Mouse (Mus musculus) cerebellum, adult 18-20 months (tissue): Measurements from ENCODE around the gene Ccdc42.

Experiments used
- DNase-seq, 2 experiments: peaks; one replicate each; pipeline ENCODE4 v3.0.0; 2021

Ccdc42 gene

GRCm38 (mm10) chr11:68586721-68587120 is at the start of gene Ccdc42:
Gene Ccdc42, plus strand, starts transcription at chr11:68587021.
- DNase-seq, result no peak

GRCm38 (mm10) chr11:68539621-68540020 is 47.2 kb upstream of the Ccdc42 start:
- DNase-seq, result no peak

GRCm38 (mm10) chr11:68544554-68544953 is 42.3 kb upstream of the Ccdc42 start:
- peak; percentile 31 to 44 for DNase-seq

GRCm38 (mm10) chr11:68545172-68545571 is 41.6 kb upstream of the Ccdc42 start:
- DNase-seq, result no peak

- DNase-seq, result no peak
These were observed 41.1 kb upstream of the Ccdc42 start for GRCm38 (mm10) chr11:68545682-68546222.

GRCm38 (mm10) chr11:68547484-68547883 is 39.3 kb upstream of the Ccdc42 start:
- DNase-seq, result no peak

GRCm38 (mm10) chr11:68549597-68549996 is 37.2 kb upstream of the Ccdc42 start:
- DNase-seq, result no peak

GRCm38 (mm10) chr11:68550358-68550757 is 36.5 kb upstream of the Ccdc42 start:
- no peak for DNase-seq

GRCm38 (mm10) chr11:68553981-68554471 is 32.8 kb upstream of the Ccdc42 start:
- no peak for DNase-seq

GRCm38 (mm10) chr11:68555918-68556584 is 30.8 kb upstream of the Ccdc42 start, which contains the start of gene Mfsd6l:
Gene Mfsd6l, plus strand, starts transcription at chr11:68556186.
- DNase-seq, result peak; percentile 45 to 61

GRCm38 (mm10) chr11:68559546-68559945 is 27.3 kb upstream of the Ccdc42 start:
- DNase-seq, result no peak

- DNase-seq, result peak; percentile 63 to 70
These were observed 24.6 kb upstream of the Ccdc42 start for GRCm38 (mm10) chr11:68561957-68562950.

- DNase-seq, result no peak
These were observed 22.3 kb upstream of the Ccdc42 start for GRCm38 (mm10) chr11:68564356-68565031.

GRCm38 (mm10) chr11:68565032-68565429 is 21.8 kb upstream of the Ccdc42 start:
- no peak for DNase-seq

- peak; percentile 89 to 91 for DNase-seq
These were observed 20.3 kb upstream of the Ccdc42 start for GRCm38 (mm10) chr11:68566447-68567059.

- no peak for DNase-seq
These were observed 16.0 kb upstream of the Ccdc42 start for GRCm38 (mm10) chr11:68570861-68571260.

GRCm38 (mm10) chr11:68577076-68577475 is 9.7 kb upstream of the Ccdc42 start:
- DNase-seq, result no peak

GRCm38 (mm10) chr11:68579462-68579881 is 7.3 kb upstream of the Ccdc42 start:
- DNase-seq, result peak; percentile 64 to 67

GRCm38 (mm10) chr11:68580566-68580965 is 6.3 kb upstream of the Ccdc42 start:
- no peak for DNase-seq

GRCm38 (mm10) chr11:68583225-68583624 is 3.6 kb upstream of the Ccdc42 start:
- DNase-seq, result peak; percentile 51 to 53

- no peak for DNase-seq
These were observed 2.8 kb upstream of the Ccdc42 start for GRCm38 (mm10) chr11:68583906-68584480.

- DNase-seq, result no peak
These were observed 931 bp upstream of the Ccdc42 start for GRCm38 (mm10) chr11:68585890-68586289.
